Mouse (Mus musculus): Measurements from ENCODE around the gene Ldlrap1. TPM values are rescaled to one million over a fixed set of nuclear protein-coding genes. Genes with fewer than 3 reads are reported as not detected.

Ldlrap1 gene
- polyA plus RNA-seq, 1 experiment from 2014 or later = 16.6 TPM

DNA sequence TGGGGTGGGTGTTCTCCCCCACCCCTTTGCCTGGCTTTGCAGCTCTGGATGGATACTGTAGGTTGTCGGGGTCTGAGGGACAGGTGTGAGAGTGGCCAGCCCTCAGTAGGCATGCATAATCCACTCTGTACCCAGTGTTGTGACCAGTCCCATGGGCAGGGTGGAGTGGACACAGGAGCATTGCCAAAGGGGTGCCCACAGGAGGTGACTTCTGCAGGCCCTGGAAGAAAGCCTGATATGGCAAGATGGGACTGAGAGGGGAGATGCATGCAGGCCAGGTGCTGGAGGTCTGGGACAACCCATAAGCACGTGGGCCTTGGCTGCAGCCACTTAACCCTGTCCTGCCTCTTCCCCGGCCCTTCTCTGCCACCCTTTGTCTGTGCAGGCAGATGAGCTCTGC, 47.5 kb downstream of the Ldlrap1 start:
- DNase-seq (ENCODE audit: low spot score) = no peak

DNA sequence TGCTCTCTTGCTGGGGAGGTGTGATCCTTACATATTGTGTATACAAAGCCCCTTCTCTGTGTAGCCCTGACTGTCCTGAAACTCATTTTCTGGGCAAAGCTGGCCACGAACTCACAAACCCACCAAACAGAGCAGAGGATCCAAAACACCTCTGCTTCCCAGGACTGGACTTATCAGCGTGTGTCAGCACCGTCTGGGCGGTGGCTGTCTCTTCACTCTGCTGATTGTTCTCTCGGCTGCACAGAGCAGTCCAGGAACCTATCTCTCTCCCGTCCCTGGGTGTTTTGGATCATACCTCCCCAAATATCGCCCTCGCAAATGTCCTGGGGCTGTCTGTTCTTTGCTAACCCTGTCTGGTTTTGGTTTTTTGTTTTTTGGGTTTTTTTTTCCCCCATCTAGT, 48.3 kb downstream of the Ldlrap1 start:
- DNase-seq (ENCODE audit: low spot score) = no peak

DNA sequence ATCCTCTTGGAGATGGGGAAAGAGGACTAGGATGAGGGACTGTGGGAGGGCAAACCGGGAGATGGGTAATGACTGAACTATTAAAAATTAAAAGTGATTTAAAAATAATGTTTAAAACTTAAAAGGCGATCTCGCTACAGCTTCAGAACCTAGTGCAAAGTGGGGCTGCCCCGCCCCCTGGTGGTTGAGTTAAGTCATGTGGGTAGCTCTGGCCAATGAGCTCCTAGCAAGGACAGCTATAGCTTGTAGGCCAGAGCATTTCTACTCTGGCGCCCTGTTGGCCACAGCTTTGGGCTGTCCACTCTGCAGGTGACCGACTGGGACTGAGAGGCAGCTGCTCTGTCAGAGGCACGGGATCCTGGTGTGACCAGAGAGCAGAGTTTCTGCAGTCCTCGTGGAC, 53.9 kb downstream of the Ldlrap1 start:
- peak; percentile 79 for DNase-seq (ENCODE audit: low spot score)

DNA sequence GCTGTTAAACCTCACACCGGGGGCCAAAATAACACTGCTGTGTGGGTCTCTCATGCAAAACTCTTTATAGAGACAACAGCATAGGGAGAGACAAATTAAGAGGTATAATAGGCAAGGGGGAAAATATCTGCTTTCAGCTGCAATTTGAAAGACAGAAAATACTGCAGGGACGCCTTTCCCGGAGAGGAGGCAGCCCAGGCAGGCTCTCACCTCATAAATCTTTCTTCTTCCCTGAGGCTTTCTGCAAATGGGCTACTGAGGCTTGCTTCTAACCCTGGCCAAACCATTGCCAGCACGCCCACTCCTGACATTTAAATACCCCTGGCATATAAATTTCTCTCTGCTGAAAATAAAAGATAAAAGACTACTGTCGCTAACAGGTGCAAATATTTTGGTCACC, 62.5 kb downstream of the Ldlrap1 start:
- no peak for DNase-seq (ENCODE audit: low spot score)

DNA sequence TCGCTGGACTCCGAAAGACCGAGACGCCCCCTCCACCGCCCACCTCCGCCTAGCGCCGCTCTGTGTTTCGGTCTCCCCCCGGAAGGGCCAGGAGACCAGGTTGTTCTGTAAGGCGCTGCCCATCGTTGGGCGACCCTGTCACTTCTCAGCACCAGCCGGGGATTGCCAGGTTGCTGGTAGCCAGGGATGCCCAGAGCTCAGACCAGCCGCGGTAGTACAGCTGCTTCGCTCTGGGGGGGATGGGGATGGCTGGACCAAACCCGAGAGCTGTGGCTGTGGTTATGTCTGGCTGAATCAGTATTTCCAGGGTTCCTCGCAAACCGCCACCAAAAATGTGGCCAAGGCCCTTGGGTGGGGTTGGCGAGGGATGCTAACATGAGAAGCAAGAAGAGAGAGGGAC, 63.2 kb downstream of the Ldlrap1 start:
- DNase-seq (ENCODE audit: low spot score) = no peak

DNA sequence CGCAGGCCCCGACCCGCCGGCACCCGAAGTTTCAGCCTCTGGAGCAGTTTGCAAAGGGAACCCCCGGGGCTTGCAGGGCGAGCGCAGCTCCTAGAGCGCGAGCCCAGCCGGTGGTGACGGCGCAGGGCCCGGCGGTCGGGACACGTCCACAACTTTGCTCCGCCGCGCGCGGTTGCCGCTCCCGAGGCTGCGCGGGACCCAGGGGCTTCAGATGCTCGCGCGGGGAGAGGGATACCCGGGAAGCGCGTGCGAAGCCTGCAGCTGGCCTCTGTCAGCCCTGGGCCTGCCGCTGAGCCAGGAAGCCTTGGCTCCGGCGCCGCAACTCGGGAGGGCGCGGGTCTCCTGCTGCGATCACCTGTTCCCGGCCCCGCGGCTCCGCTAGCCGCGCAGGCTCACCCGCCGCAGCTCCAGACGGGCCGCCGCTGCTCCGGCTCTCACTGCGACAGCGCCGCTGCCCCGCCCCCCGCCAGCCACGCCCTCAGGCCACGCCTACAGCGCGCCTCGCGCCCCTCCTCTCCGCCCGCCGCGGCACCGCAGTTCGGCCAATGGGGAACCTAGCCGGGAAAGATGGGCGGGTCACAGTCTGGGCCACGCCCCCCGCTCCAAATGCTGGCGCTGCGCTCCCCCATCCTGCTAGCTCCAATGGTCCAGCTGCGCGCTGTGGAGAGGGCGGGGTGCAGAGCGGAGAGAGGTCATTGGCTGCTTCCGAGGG, 63.8 kb downstream of the Ldlrap1 start, which contains the start of gene Man1c1:
Gene Man1c1, minus strand, starts transcription at position 456 of the 712 bp plus-strand sequence.
- DNase-seq (ENCODE audit: low spot score) = peak; percentile 95

DNA sequence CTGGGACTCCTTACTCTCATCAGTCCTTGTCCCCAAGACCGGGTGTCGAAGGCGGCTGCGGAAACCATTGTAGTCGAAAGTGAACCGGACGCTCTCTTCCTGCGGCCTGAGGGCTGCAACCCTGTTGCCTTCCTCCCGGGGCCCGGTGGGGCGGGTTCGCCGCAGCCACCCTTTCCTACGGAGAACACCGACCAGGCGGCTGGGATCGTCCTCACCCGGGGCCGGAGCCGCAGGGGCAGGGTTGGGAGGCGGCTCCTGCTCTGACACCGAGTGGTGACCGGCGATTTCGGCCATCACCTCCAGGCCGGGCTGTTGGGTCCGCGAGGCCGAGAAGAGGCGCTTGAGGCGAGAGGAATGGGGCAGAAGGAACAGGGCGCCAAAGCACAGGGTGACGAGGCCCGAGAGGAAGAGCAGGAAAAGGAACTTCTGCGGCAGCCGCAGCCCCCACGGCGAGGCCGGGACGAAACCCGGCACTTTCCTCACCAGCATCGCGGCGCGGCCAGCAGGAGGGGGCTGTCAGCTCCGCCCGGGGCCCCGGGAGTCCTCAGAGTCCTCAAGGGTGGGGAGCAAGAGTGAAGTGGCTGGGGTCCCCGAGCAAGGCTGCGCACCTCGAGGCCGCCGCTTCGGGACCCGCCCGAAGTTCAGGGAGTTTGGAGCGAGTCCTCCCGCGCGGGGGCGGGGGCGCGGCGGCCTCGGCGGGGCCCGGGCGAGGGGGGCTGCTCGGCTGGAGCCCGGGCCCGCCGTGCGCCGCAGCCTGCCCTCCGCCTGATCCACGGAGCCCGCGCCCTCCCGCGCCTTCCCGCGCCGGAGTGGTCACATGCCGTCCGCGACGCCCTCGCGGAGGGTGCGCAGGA, 64.6 kb downstream of the Ldlrap1 start:
- peak; percentile 23 for DNase-seq (ENCODE audit: low spot score)

DNA sequence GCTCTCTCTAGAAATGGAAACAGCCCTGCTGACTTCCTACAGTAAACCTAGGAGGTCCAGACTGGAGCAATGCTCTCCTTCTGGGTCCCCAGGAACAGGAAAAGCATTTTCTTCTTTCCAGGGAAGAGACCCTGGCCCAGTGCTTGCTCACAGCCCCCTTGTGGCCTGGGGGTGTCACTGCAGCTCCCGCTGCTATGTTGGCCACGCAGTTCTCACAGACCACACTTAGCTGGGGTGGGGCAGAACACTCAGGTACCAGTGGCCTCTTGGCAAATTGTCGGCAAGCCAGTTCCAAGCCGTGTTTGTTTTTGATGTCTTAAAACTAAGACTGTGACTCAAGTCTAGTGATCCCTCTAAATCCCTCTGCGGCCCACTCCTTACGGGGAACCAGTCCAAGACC, 65.9 kb downstream of the Ldlrap1 start:
- DNase-seq (ENCODE audit: low spot score) = peak; percentile 72

DNA sequence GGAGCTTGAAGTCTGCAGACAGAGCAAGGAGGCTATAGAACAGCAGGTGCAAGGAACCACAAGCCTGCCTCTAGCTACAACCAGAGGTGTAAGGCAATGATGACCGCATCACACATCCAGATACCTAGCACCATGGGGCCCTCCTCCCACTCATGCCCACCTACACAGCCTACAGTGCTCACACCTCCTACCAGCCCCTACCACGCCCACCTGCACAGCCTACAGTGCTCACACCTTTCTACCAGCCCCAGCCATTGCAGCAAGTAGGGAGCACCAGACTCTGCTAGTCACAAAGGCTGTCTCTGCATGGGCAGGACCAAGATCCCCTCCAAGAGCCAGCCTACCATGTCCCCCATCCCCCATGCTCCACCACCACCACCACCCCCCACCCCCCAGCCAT, 66.9 kb downstream of the Ldlrap1 start:
- no peak for DNase-seq (ENCODE audit: low spot score)

DNA sequence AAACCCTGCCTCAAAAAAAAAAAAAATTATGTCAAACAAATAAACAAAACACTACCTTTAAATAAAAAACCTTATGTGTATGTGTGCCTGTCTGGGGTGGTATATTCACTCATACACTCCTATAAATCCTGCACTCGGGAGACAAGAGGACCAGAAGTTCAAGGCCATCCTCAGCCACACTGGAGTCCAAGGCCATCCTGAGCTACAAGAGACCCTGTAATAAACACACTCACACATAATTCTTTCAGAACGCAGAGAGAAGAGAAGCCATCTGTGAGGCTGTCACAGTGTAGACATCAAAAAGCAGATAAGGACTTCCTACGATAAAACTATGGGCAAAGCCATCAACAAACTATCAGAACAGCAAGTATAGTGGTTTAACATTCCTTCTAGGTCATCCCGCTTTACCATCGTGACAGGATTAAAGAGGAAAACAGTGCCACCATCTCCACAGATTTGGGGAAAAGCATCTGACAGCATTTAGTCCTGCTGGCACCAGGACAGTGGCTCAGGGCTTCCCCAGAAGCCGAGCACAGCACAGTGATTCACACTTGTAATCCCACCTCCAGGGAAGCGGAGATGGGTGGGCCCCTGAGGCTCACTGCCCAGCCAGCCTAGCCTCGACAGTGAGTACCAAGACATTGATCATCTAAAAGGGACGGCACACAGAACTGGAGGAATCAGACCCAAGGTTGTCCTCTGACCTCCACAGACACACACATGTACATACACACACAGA, 74.5 kb downstream of the Ldlrap1 start:
- no peak for DNase-seq (ENCODE audit: low spot score)

DNA sequence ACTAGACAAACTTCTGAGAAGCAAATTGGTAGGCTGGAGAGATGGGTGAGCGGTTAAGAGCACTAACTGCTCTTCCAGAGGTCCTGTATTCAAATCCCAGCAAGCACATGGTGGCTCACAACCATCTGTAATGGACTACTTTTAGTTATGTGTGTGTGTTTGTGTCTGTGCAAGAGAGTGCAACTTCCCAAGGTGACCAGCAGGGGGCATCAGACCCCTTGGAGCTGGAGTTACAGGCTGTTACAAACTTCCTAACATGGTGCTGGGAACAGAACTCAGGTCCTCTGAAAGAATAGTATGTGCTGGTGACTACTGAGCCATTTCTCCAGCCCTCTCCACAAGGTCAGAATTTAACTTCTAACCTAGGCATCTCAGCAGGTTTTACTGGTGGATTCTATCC, 75.4 kb downstream of the Ldlrap1 start:
- no peak for DNase-seq (ENCODE audit: low spot score)

Other genes with a start within 250 kb of the Ldlrap1 start
- 98.6 and 104 TPM in 2 replicates for gene Mtfr1l, start 232.6 kb downstream of the Ldlrap1 start, polyA plus RNA-seq (2015; fragmentation: Nextera tagmentation; extraction: Ambion mirVana)
- gene Selenon, start 215.9 kb downstream of the Ldlrap1 start, polyA plus RNA-seq (2015; fragmentation: Nextera tagmentation; extraction: Ambion mirVana) = 4.8 and 6.8 TPM in 2 replicates
- 0.91 and 1.2 TPM in 2 replicates for gene Man1c1, start 63.7 kb downstream of the Ldlrap1 start, polyA plus RNA-seq (2015; fragmentation: Nextera tagmentation; extraction: Ambion mirVana)
- gene Maco1, start 85.3 kb upstream of the Ldlrap1 start, polyA plus RNA-seq (2015; fragmentation: Nextera tagmentation; extraction: Ambion mirVana) = 31.0 and 42.6 TPM in 2 replicates
- 0.34 and 0.45 TPM in 2 replicates for gene Rhd, start 96.5 kb upstream of the Ldlrap1 start, polyA plus RNA-seq (2015; fragmentation: Nextera tagmentation; extraction: Ambion mirVana)
- 247 and 304 TPM in 2 replicates for gene Tmem50a, start 147.0 kb upstream of the Ldlrap1 start, polyA plus RNA-seq (2015; fragmentation: Nextera tagmentation; extraction: Ambion mirVana)
- 822 and 855 TPM in 2 replicates for gene Rsrp1, start 155.6 kb upstream of the Ldlrap1 start, polyA plus RNA-seq (2015; fragmentation: Nextera tagmentation; extraction: Ambion mirVana)
- gene Syf2, start 162.9 kb upstream of the Ldlrap1 start, polyA plus RNA-seq (2015; fragmentation: Nextera tagmentation; extraction: Ambion mirVana) = 171 and 176 TPM in 2 replicates

Data from thymus, postnatal 0 days (tissue).